Mouse (Mus musculus) adrenal gland, adult 8-10 months (tissue): Measurements from ENCODE around the gene Crb1. TPM values are rescaled to one million over a fixed set of nuclear protein-coding genes. Genes with fewer than 3 reads are reported as not detected.

Experiments used
- DNase-seq: peaks from one replicate; pipeline ENCODE4 v3.0.0; 2022
- total RNA-seq, 4 experiments: library from RNA; stranded (reverse); gene quantifications; 2 replicates each; pipeline ENCODE4 v1.2.4; 2022

Crb1 gene
- total RNA-seq, 4 experiments from 2014 or later, result not detected

GRCm38 (mm10) chr1:139210505-139210904 lies 166.4 kb downstream of the Crb1 start:
- no peak for DNase-seq

GRCm38 (mm10) chr1:139209796-139210195 lies 167.1 kb downstream of the Crb1 start:
- peak; percentile 71 for DNase-seq

GRCm38 (mm10) chr1:139206259-139206658 lies 170.6 kb downstream of the Crb1 start:
- no peak for DNase-seq

- no peak for DNase-seq
Observed at GRCm38 (mm10) chr1:139203026-139203425, 173.9 kb downstream of the Crb1 start.

- DNase-seq, result no peak
Observed at GRCm38 (mm10) chr1:139194428-139195028, 182.4 kb downstream of the Crb1 start.

- DNase-seq, result no peak
Observed at GRCm38 (mm10) chr1:139194011-139194410, 182.9 kb downstream of the Crb1 start.

GRCm38 (mm10) chr1:139192635-139193034 lies 184.3 kb downstream of the Crb1 start:
- no peak for DNase-seq

GRCm38 (mm10) chr1:139180481-139181149 lies 196.3 kb downstream of the Crb1 start:
- no peak for DNase-seq

GRCm38 (mm10) chr1:139179707-139180106 lies 197.2 kb downstream of the Crb1 start:
- no peak for DNase-seq

- DNase-seq, result no peak
Observed at GRCm38 (mm10) chr1:139174058-139174832, 202.7 kb downstream of the Crb1 start.

GRCm38 (mm10) chr1:139162814-139163213 lies 214.1 kb downstream of the Crb1 start:
- no peak for DNase-seq

GRCm38 (mm10) chr1:139161619-139162018 lies 215.3 kb downstream of the Crb1 start:
- no peak for DNase-seq

GRCm38 (mm10) chr1:139156397-139156796 lies 220.5 kb downstream of the Crb1 start:
- no peak for DNase-seq

- no peak for DNase-seq
Observed at GRCm38 (mm10) chr1:139153493-139153892, 223.4 kb downstream of the Crb1 start.

- DNase-seq, result no peak
Observed at GRCm38 (mm10) chr1:139153006-139153405, 223.9 kb downstream of the Crb1 start.

Other genes starting within 250 kb of the Crb1 start
- 10 to 100 TPM; 32.2 to 46.3 (median 37.4) TPM for gene Zbtb41, start 45.2 kb upstream of the Crb1 start, total RNA-seq
- 1 to 10 TPM in 1 of 4 experiments, under 1 TPM in 3; 0.67 to 1.5 (median 0.84) TPM for gene Aspm, start 77.7 kb upstream of the Crb1 start, total RNA-seq
- gene F13b, start 124.6 kb upstream of the Crb1 start, total RNA-seq, result not detected
- under 1 TPM in 1 of 4 experiments, not detected in 3; 0.16 TPM for gene Cfhr1, start 183.2 kb upstream of the Crb1 start, total RNA-seq